In genomic region chr11:6549770-6550169, GRCm38 (mm10) we compare ENCODE assay signal across 15 mouse cellular contexts.
"Had no signal": no experiment of that assay in that cellular context is flagged by ENCODE, and none has a peak within 500 bp of the region (broad histone marks: within the 10 kb centered on the region; RNA-seq: fewer than 3 reads in every experiment).

No protein-coding gene starts in this region.

- DNase-seq: retina, postnatal 1 day; right cerebral cortex, adult 18-20 months; right cerebral cortex, postnatal 14 days; right cerebral cortex, postnatal 25 days; right cerebral cortex, postnatal 4 days; spleen, adult 18-20 months; thymus, adult 18-20 months; thymus, adult 2 months; thymus, postnatal 14 days; thymus, postnatal 25 days; thymus, postnatal 36 days; thymus, postnatal 4 days had no signal

- H3K9ac ChIP-seq: neural tube, embryonic 15.5 days; stomach, embryonic 15.5 days had no signal

- H3K27ac ChIP-seq: neural tube, embryonic 15.5 days; stomach, embryonic 15.5 days; stomach, postnatal 0 days had no signal

- H3K36me3 ChIP-seq: neural tube, embryonic 15.5 days; stomach, embryonic 15.5 days had no signal

- H3K27me3 ChIP-seq: neural tube, embryonic 15.5 days; stomach, embryonic 15.5 days had no signal

- H3K4me2 ChIP-seq: neural tube, embryonic 15.5 days; stomach, embryonic 15.5 days had no signal

- H3K9me3 ChIP-seq: neural tube, embryonic 15.5 days; stomach, embryonic 15.5 days had no signal

- H3K4me3 ChIP-seq: neural tube, embryonic 15.5 days; stomach, embryonic 15.5 days had no signal
